Mouse (Mus musculus): ENCODE data around the gene Lgals2.

GRCm38 (mm10) chr15:78869775-78870174, 14.4 kb upstream of the Lgals2 start:
- peak; percentile 99 for TF ChIP-seq CTCF (conservative IDR thresholded peaks at IDR 0.05; ENCODE audit: low read length)
- no peak for TF ChIP-seq NANOG (IDR thresholded peaks at IDR 0.05; ENCODE audit: borderline replicate concordance, low read length)
